Mouse (Mus musculus) CH12.LX (cell line): ENCODE data around the gene Ist1. TPM values are rescaled to one million over a fixed set of nuclear protein-coding genes. Genes with fewer than 3 reads are reported as not detected.

Experiments used
- DNase-seq: peaks from one replicate; pipeline ENCODE4 v3.0.0-alpha.2; 2013; ENCODE audit errors: extremely low read depth
- H3K27ac ChIP-seq: 2 replicates; pipeline ENCODE4 v1.5.1; 2012; ENCODE audit warnings: low read depth, mild to moderate bottlenecking, control low read depth, moderate library complexity; ENCODE audit not compliant: insufficient read depth
- H3K27me3 ChIP-seq: replicated peaks from 2 replicates; pipeline ENCODE3; 2012; ENCODE audit warnings: inconsistent platforms
- H3K36me3 ChIP-seq, 2 experiments: replicated peaks in 1 of 2; 2 replicates each; pipeline versions ENCODE3 to v1.6.1; 2012; ENCODE audit warnings: inconsistent platforms in 1 of 2, low read length in 1 of 2, mild to moderate bottlenecking in 1 of 2, mixed read lengths in 1 of 2, moderate library complexity in 1 of 2; ENCODE audit not compliant: control insufficient read depth in 1 of 2, insufficient read depth in 1 of 2
- H3K4me1 ChIP-seq, 2 experiments: 2 replicates each; pipeline ENCODE4 v1.6.1; 2012; ENCODE audit warnings: inconsistent platforms in 1 of 2, moderate library complexity in 1 of 2; ENCODE audit not compliant: insufficient read depth in 2 of 2, control insufficient read depth in 1 of 2
- H3K4me2 ChIP-seq: 2 replicates; pipeline ENCODE4 v1.6.1; 2012; ENCODE audit warnings: low read depth, mild to moderate bottlenecking, control low read depth; ENCODE audit not compliant: poor library complexity, insufficient read depth, severe bottlenecking
- H3K4me3 ChIP-seq, 3 experiments: fragments of 150-350 bp in 1 of 3; sonication (generic) in 1 of 3; replicated peaks in 1 of 3; 2 replicates each; pipeline versions ENCODE3 to v1.5.1; 2011 to 2012; ENCODE audit warnings: low read depth in 2 of 3, low read length in 2 of 3, mild to moderate bottlenecking in 2 of 3, moderate library complexity in 2 of 3, control low read depth in 1 of 3, improper control_type of control experiment in 1 of 3, inconsistent platforms in 1 of 3, mixed read lengths in 1 of 3; ENCODE audit not compliant: poor library complexity in 1 of 3
- H3K79me2 ChIP-seq: replicated peaks from 2 replicates; pipeline ENCODE4 v1.6.1; 2012; ENCODE audit warnings: mild to moderate bottlenecking, moderate library complexity; ENCODE audit not compliant: control insufficient read depth, poor library complexity, insufficient read depth, severe bottlenecking; ENCODE audit errors: extremely low read depth
- H3K9ac ChIP-seq: 2 replicates; pipeline ENCODE4 v1.6.1; 2012; ENCODE audit warnings: low read depth, mild to moderate bottlenecking, control low read depth, moderate library complexity; ENCODE audit not compliant: insufficient read depth
- H3K9me3 ChIP-seq: replicated peaks from 2 replicates; pipeline ENCODE3; 2012; ENCODE audit warnings: low read length, inconsistent platforms, mixed read lengths
- CHD1 ChIP-seq: IDR thresholded peaks from 2 replicates; pipeline ENCODE4 v1.6.1; 2012; ENCODE audit warnings: low read depth, low read length, improper control_type of control experiment, inconsistent platforms
- E2F4 ChIP-seq: IDR thresholded peaks from 2 replicates; pipeline ENCODE4 v1.6.1; 2011; ENCODE audit warnings: low read depth, low read length, improper control_type of control experiment; ENCODE audit not compliant: insufficient replicate concordance
- EP300 ChIP-seq: IDR thresholded peaks from 2 replicates; pipeline ENCODE4 v1.6.1; 2011; ENCODE audit warnings: low read length, improper control_type of control experiment
- GABPA ChIP-seq: IDR thresholded peaks from 2 replicates; pipeline ENCODE4 v1.6.1; 2012; ENCODE audit warnings: low read depth, low read length, improper control_type of control experiment, inconsistent platforms; ENCODE audit not compliant: insufficient replicate concordance
- HCFC1 ChIP-seq: IDR thresholded peaks from 2 replicates; pipeline ENCODE4 v1.6.1; 2012; ENCODE audit warnings: low read depth, mild to moderate bottlenecking, inconsistent platforms, low read length, improper control_type of control experiment
- IRF4 ChIP-seq: IDR thresholded peaks from 2 replicates; pipeline ENCODE4 v1.6.1; 2014; ENCODE audit warnings: low read depth, mild to moderate bottlenecking, inconsistent platforms, low read length, improper control_type of control experiment
- JUN ChIP-seq: IDR thresholded peaks from 2 replicates; pipeline ENCODE4 v1.6.1; 2011; ENCODE audit warnings: low read depth, mild to moderate bottlenecking, low read length, improper control_type of control experiment, moderate library complexity; ENCODE audit not compliant: insufficient read depth
- MAFK ChIP-seq: IDR thresholded peaks from 2 replicates; pipeline ENCODE4 v1.6.1; 2011; ENCODE audit warnings: low read length, improper control_type of control experiment; ENCODE audit not compliant: insufficient replicate concordance
- MAZ ChIP-seq: IDR thresholded peaks from 2 replicates; pipeline ENCODE4 v1.6.1; 2012; ENCODE audit warnings: low read depth, mild to moderate bottlenecking, inconsistent platforms, low read length, improper control_type of control experiment, moderate library complexity
- MEF2A ChIP-seq: IDR thresholded peaks from 2 replicates; pipeline ENCODE4 v1.6.1; 2014; ENCODE audit warnings: low read depth, mild to moderate bottlenecking, inconsistent platforms, low read length, improper control_type of control experiment, borderline replicate concordance
- MXI1 ChIP-seq: IDR thresholded peaks from 2 replicates; pipeline ENCODE4 v1.6.1; 2011; ENCODE audit warnings: mild to moderate bottlenecking, low read depth, low read length, improper control_type of control experiment
- MYC ChIP-seq: IDR thresholded peaks from 2 replicates; pipeline ENCODE4 v1.6.1; 2011; ENCODE audit warnings: low read depth, mild to moderate bottlenecking, improper control_type of control experiment, low read length
- NELFE ChIP-seq: IDR thresholded peaks from 2 replicates; pipeline ENCODE4 v1.6.1; 2011; ENCODE audit warnings: low read depth, low read length, improper control_type of control experiment
- RAD21 ChIP-seq: IDR thresholded peaks from 2 replicates; pipeline ENCODE4 v1.6.1; 2011; ENCODE audit warnings: low read depth, mild to moderate bottlenecking, low read length, improper control_type of control experiment, moderate library complexity
- RCOR1 ChIP-seq: conservative IDR thresholded peaks from 2 replicates; pipeline ENCODE4 v1.6.1; 2012; ENCODE audit warnings: low read depth, mild to moderate bottlenecking, inconsistent platforms, low read length, improper control_type of control experiment
- TBP ChIP-seq: conservative IDR thresholded peaks from 2 replicates; pipeline ENCODE4 v1.6.1; 2011; ENCODE audit warnings: low read depth, low read length, improper control_type of control experiment
- TCF12 ChIP-seq: IDR thresholded peaks from 2 replicates; pipeline ENCODE4 v1.6.1; 2014; ENCODE audit warnings: low read depth, mild to moderate bottlenecking, inconsistent platforms, low read length, improper control_type of control experiment
- USF1 ChIP-seq: IDR thresholded peaks from 2 replicates; pipeline ENCODE4 v1.6.1; 2014; ENCODE audit warnings: low read depth, mild to moderate bottlenecking, inconsistent platforms, low read length, improper control_type of control experiment
- ZC3H11A ChIP-seq: IDR thresholded peaks from 2 replicates; pipeline ENCODE4 v1.6.1; 2012; ENCODE audit warnings: low read depth, mild to moderate bottlenecking, inconsistent platforms, low read length, improper control_type of control experiment
- ZNF384 ChIP-seq: IDR thresholded peaks from 2 replicates; pipeline ENCODE4 v1.6.1; 2012; ENCODE audit warnings: low read depth, low read length, improper control_type of control experiment, inconsistent platforms
- dilution Hi-C: fragments of 300-500 bp; cut with MboI; formaldehyde crosslinking; loops from 2 replicates; pipeline ENCODE4 v1.14.3; 2020; ENCODE audit warnings: low sequenced_read_pairs; ENCODE audit not compliant: extremely low pct_unique_long_range_greater_than_20kb, extremely low pct_ligation_motif_present
- in situ Hi-C: fragments of 300-500 bp; cut with MboI; formaldehyde crosslinking; loops from 3 replicates; pipeline ENCODE4 v1.14.3; 2019; ENCODE audit warnings: low sequenced_read_pairs, low pct_ligation_motif_present, low pct_unique_long_range_greater_than_20kb, mixed read lengths
- polyA plus RNA-seq: library from polyadenylated mRNA; unstranded; fragments of >175 nt; gene quantifications from 2 replicates; pipeline ENCODE4 v1.2.1, GENCODE M21; 2012; ENCODE audit warnings: low read depth; ENCODE audit not compliant: insufficient read length
- total RNA-seq, 2 experiments: library from RNA; depleted of rRNA; stranded (reverse); fragments of 300-350 nt in 1 of 2; fragments of >200 nt in 1 of 2; gene quantifications; 2 replicates each; pipeline ENCODE4 v1.2.3; 2012 to 2014

Gene Ist1
- total and polyA plus RNA-seq, 3 experiments: 38.2 to 57.2 (median 53.1) TPM

- Histone ChIP-seq H3K4me3 (no peak overlapping the region), H3K27me3 (no peaks in the 10 kb centered on the region), H3K4me1 (no peaks in the 10 kb centered on the region), H3K9ac (no peak overlapping the region), H3K4me2 (no peak overlapping the region), H3K36me3 (peaks cover 23 to 75% of the 10 kb centered on the region in 2 experiments), H3K9me3 (no peaks in the 10 kb centered on the region), H3K27ac (no peak overlapping the region), H3K79me2 (no peaks in the 10 kb centered on the region)
- in situ Hi-C loops: no loop called here
- DNase-seq: no peak
- TF ChIP-seq CHD1: no peak
- TF ChIP-seq ZNF384: no peak
- TF ChIP-seq RAD21: no peak
- TF ChIP-seq MEF2A: no peak
- TF ChIP-seq NELFE: no peak
- no peak for TF ChIP-seq TBP
- no peak for TF ChIP-seq GABPA
- no peak for TF ChIP-seq MXI1
- TF ChIP-seq HCFC1: no peak
- no peak for TF ChIP-seq ZC3H11A
- dilution Hi-C loops: no loop called here
These were observed 44.6 kb downstream of the Ist1 start for GRCm38 (mm10) chr8:109648469-109648868.

- no peak for DNase-seq
- dilution Hi-C loops (no loop called here), in situ Hi-C loops (no loop called here)
- TF ChIP-seq TBP: no peak
- no peak for TF ChIP-seq TCF12
- TF ChIP-seq MYC: no peak
- no peak for TF ChIP-seq E2F4
- TF ChIP-seq MXI1: no peak
- no peak for TF ChIP-seq MAFK
- H3K9ac ChIP-seq: no peak overlapping the region
- H3K4me3 ChIP-seq: no peak overlapping the region
- H3K4me2 ChIP-seq: no peak overlapping the region
- H3K4me1 ChIP-seq: no peaks in the 10 kb centered on the region
- H3K36me3 ChIP-seq: peaks cover 23 to 75% of the 10 kb centered on the region in 2 experiments
- no peaks in the 10 kb centered on the region for H3K27me3 ChIP-seq
- H3K27ac ChIP-seq: no peak overlapping the region
- H3K79me2 ChIP-seq: no peaks in the 10 kb centered on the region
- no peaks in the 10 kb centered on the region for H3K9me3 ChIP-seq
These were observed 45.7 kb downstream of the Ist1 start for GRCm38 (mm10) chr8:109647331-109647730.

DNA sequence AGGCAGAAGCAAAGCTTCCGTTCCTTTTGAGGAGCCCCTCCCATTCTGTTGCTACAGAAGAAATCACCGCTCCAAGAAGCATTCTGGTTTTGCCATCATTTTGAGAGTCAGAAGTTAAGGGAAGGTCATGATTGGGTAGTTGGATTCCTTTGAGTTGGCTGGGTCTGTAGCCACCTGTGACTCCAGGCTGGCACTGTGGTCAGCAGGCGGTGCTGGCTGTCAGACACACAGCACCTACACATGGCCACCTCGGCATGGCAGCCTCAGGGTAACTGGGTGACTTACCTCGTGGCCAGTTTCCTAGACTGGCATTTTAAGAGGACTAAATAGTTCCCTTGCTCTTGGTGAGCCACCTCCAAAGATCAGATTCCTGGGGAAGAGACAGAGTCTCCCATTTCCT is 51.8 kb downstream of the Ist1 start:
- Histone ChIP-seq H3K36me3 (peaks cover 36 to 77% of the 10 kb centered on the region in 2 experiments), H3K4me1 (peaks cover 0 to 11% of the 10 kb centered on the region in 2 experiments; a peak in 3 of 4 replicates), H3K9me3 (no peaks in the 10 kb centered on the region), H3K9ac (no peak overlapping the region), H3K79me2 (no peaks in the 10 kb centered on the region), H3K27ac (no peak overlapping the region), H3K4me2 (no peak overlapping the region), H3K27me3 (no peaks in the 10 kb centered on the region), H3K4me3 (no peak overlapping the region)
- dilution Hi-C loops: no loop called here
- in situ Hi-C loops: no loop called here
- no peak for DNase-seq
- no peak for TF ChIP-seq IRF4
- no peak for TF ChIP-seq EP300
- TF ChIP-seq JUN: no peak
- no peak for TF ChIP-seq RCOR1
- no peak for TF ChIP-seq USF1
- TF ChIP-seq MAZ: no peak
